Mouse (Mus musculus) heart, adult 2 months (tissue): ENCODE results near the gene Miip. TPM values are rescaled to one million over a fixed set of nuclear protein-coding genes. Genes with fewer than 3 reads are reported as not detected.

Source experiments
- DNase-seq, 2 experiments: peaks; one replicate each; pipeline ENCODE4 v3.0.0; 2021
- H3K27ac ChIP-seq: fragments of 200-600 bp; 2 replicates; pipeline ENCODE4 v1.8.1; 2022
- H3K27me3 ChIP-seq: fragments of 200-500 bp; 2 replicates; pipeline ENCODE4 v1.6.1; 2012; ENCODE audit warnings: mild to moderate bottlenecking, low read length, inconsistent platforms, mixed read lengths; ENCODE audit not compliant: control insufficient read depth, insufficient read depth
- H3K36me3 ChIP-seq: fragments of 200-500 bp; 2 replicates; pipeline ENCODE4 v1.6.1; 2012; ENCODE audit warnings: low read length, inconsistent platforms; ENCODE audit not compliant: control insufficient read depth, insufficient read depth
- H3K4me1 ChIP-seq: fragments of 200-500 bp; 2 replicates; pipeline ENCODE4 v1.6.1; 2011; ENCODE audit warnings: low read length; ENCODE audit not compliant: control insufficient read depth, insufficient read depth
- H3K4me3 ChIP-seq: fragments of 200-600 bp; 2 replicates; pipeline ENCODE4 v1.8.1; 2022
- H3K79me2 ChIP-seq: fragments of 200-500 bp; replicated peaks from 2 replicates; pipeline ENCODE4 v1.6.1; 2012; ENCODE audit warnings: mild to moderate bottlenecking, inconsistent platforms, low read length, moderate library complexity, mixed read lengths; ENCODE audit not compliant: control insufficient read depth, insufficient read depth
- H3K9ac ChIP-seq: fragments of 200-500 bp; 2 replicates; pipeline ENCODE4 v1.6.1; 2012; ENCODE audit warnings: low read depth, mild to moderate bottlenecking, control low read depth, inconsistent platforms, low read length, mixed read lengths
- CTCF ChIP-seq: fragments of 200-600 bp; IDR thresholded peaks from 2 replicates; pipeline ENCODE4 v1.8.1; 2022; ENCODE audit warnings: antibody characterized with exemption, mild to moderate bottlenecking, moderate library complexity
- EP300 ChIP-seq: fragments of 200-500 bp; IDR thresholded peaks from 2 replicates; pipeline ENCODE4 v1.6.1; 2011; ENCODE audit warnings: low read depth, low read length, control low read depth; ENCODE audit not compliant: insufficient read depth
- POLR2A ChIP-seq: fragments of 200-500 bp; IDR thresholded peaks from 2 replicates; pipeline ENCODE4 v1.6.1; 2011; ENCODE audit warnings: mild to moderate bottlenecking, low read depth, low read length, control low read depth; ENCODE audit not compliant: insufficient read depth
- WGBS: fragments of 180-500 bp; shearing (Covaris S2); methylation state at CpG from one replicate; pipeline ENCODE4 v1.1.7; 2018; 5-methylcytosine and 5-hydroxymethylcytosine counted together
- intact Hi-C: fragments of 180-260 bp; cut with DNase I; formaldehyde crosslinking; loops from one replicate; pipeline ENCODE4 v1.15.1; 2025
- long read RNA-seq: library from polyadenylated mRNA; stranded (forward); transcript quantifications from one replicate; pipeline ENCODE4 v2.0.0, GENCODE M21; 2021
- polyA plus RNA-seq: library from polyadenylated mRNA; depleted of rRNA; stranded (reverse); fragments of >200 nt; gene quantifications from 2 replicates; pipeline ENCODE4 v1.2.3, GENCODE M21; 2012; rRNA removed
- total RNA-seq, 2 experiments: library from RNA; stranded (reverse); gene quantifications; 2 replicates each; pipeline ENCODE4 v1.2.3; 2021

Miip gene
- total RNA-seq (1 to 10 TPM; 5.4 to 7.4 TPM), polyA plus RNA-seq (24.8 and 26.0 TPM in 2 replicates)
- long read RNA-seq, partial matches to known transcripts = 0 of 5 reads
- long read RNA-seq, other reads (novel, unspliced or antisense) = 1 of 5 reads

DNA sequence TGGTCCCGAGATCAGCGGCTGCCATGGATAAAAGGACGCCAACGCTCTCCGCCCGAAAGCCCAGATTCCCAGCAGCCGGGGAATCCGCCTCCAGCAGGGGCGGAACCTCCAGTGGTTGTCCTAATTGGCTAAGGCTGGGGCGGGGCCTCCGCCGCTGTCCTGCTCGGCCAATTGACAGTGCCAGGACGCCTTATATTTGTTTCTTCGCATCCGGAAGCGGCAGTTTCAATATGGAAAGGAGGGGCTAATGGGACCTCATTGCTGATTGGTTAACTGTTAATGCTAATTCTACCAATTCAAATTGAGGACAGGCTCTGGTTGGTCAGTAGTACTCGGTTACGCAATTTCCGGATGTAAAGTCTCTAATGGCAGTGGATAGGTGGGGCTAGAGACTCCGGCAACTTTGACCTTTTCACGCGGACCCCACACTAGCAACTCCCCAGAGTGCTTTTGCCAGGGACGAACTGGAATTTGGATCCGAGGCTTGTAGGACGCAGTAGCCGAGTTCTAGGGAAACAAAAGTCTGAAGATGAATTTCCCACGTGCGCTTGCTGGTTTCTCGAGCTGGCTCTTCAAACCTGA, at the start of gene Miip, which contains the start of gene Fv1:
TSS of gene Miip (minus strand) at position 367 of the 582 bp plus-strand sequence.
TSS of gene Fv1 (plus strand) at position 530 of the 582 bp plus-strand sequence.
- H3K9ac ChIP-seq = peak within 1 kb of the TSS; percentile 80
- H3K4me1 ChIP-seq = peaks cover 11% of the 10 kb centered on the region
- H3K36me3 ChIP-seq = peaks cover 3% of the 10 kb centered on the region; the same call in 1 of the 2 replicates
- peak; percentile 91 to 97 for DNase-seq
- H3K79me2 ChIP-seq = 0 out of 2 replicates have a peak, but pooled peaks cover 4% of the 10 kb centered on the region
- H3K27ac ChIP-seq = peak within 1 kb of the TSS; percentile 51
- WGBS = under 1% methylated on average over 30 of the region's 30 CpGs
- peak within 1 kb of the TSS; percentile 80 for H3K4me3 ChIP-seq
- intact Hi-C loops = loop anchor here (5.0 kb wide), 2 partner anchors 34 to 69 kb away; partner anchors contain the start of genes Mfn2 and Plod1
- H3K27me3 ChIP-seq = no peaks in the 10 kb centered on the region
- peak; percentile 62 for TF ChIP-seq POLR2A
- TF ChIP-seq EP300 = 0 out of 2 replicates have a peak, but pooled peaks have one; percentile 21
- peak; percentile 27 for TF ChIP-seq CTCF

DNA sequence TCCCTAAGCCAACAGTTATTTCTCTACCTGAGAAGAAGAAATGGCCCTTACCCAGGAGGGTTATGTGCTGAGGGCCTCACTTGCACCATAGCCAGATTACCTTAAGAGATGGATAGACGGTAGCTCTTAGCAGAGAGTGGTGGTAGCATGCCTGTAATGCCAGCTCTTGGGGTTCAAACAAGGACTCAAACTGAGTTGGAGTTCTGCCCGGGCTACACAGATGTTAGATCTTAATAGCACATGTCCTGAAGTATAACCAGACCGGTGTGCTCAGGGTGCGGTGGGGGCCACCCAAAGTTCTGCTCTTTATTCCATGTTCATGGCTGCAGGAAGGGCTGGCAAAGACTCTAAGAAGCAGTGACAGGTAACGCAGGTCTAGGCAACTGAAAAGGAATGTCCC, 40.9 kb upstream of the Miip start:
- H3K27me3 ChIP-seq = no peaks in the 10 kb centered on the region
- H3K9ac ChIP-seq = no peak overlapping the region
- H3K4me1 ChIP-seq = peaks cover 9% of the 10 kb centered on the region
- H3K36me3 ChIP-seq = no peaks in the 10 kb centered on the region; the same call in 1 of the 2 replicates
- intact Hi-C loops = no loop called here
- peak in 1 of 2 experiments; percentile 46 for DNase-seq
- WGBS = 64% methylated on average over 5 of the region's 5 CpGs
- H3K4me3 ChIP-seq = no peak overlapping the region
- H3K79me2 ChIP-seq = no peaks in the 10 kb centered on the region
- TF ChIP-seq CTCF (no peak), POLR2A (no peak), EP300 (no peak)
- H3K27ac ChIP-seq = no peak overlapping the region

DNA sequence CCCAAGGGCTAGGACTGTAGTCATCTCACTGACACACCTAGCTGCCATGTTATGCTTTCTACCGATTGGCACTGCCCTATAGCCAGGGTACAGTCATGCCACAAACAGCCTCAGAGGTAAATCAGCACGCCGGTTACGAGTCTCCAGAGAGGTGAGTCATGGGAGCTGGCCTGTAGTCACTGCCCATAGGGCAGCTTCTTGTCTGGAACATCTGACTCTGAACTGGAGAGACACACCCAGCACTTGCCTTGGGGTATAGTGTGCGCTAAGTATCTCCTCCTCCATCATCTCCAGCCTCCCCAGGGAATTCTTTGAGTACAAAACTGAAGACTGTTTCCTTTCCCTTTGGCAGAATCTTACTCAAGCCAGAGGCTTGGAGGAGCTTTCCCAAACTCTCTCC, 37.6 kb upstream of the Miip start:
- H3K79me2 ChIP-seq = no peaks in the 10 kb centered on the region
- no peaks in the 10 kb centered on the region for H3K27me3 ChIP-seq
- DNase-seq = no peak
- peaks cover 5% of the 10 kb centered on the region; the same call in 1 of the 2 replicates for H3K36me3 ChIP-seq
- H3K27ac ChIP-seq = peak overlapping the region; percentile 97
- WGBS = 45% methylated on average over 5 of the region's 5 CpGs
- TF ChIP-seq EP300 (no peak), POLR2A (no peak), CTCF (no peak)
- peaks cover 11% of the 10 kb centered on the region for H3K4me1 ChIP-seq
- H3K4me3 ChIP-seq = no peak overlapping the region
- intact Hi-C loops = no loop called here
- no peak overlapping the region for H3K9ac ChIP-seq

DNA sequence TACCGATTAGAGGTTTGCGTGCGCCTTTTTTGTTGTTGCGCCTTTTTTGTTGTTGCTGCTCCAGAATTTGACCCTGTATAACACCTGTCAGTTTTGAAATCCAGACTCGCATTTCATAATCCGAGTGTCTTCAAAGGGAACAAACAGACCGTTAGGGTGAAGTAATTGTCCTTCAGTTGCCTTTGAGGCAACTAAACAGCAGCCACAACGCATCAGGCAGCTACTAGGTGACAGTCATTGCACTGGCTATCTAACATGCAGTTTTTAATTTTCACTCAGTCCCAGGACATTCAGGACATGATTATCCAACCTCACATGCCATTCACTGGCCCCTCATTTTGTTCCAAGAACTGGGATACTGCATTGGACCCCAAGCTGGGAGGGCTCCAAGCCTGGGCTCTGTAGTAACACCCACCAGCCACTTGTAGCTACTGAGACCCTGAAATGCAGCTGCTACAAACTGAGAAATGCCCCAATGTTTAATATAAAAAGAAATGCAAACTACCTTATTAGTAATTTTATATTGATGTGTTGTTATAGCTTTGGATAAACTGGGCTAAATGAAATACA, 36.6 kb upstream of the Miip start:
- intact Hi-C loops = loop anchor here (2.0 kb wide), 1 partner anchor 32 kb away; the partner anchor contains the start of gene Plod1
- Histone ChIP-seq H3K27me3 (no peaks in the 10 kb centered on the region), H3K27ac (peak overlapping the region; percentile 97), H3K36me3 (peaks cover 9% of the 10 kb centered on the region; the same call in 1 of the 2 replicates), H3K4me1 (peaks cover 13% of the 10 kb centered on the region), H3K4me3 (peak overlapping the region; percentile 74), H3K79me2 (no peaks in the 10 kb centered on the region), H3K9ac (peak overlapping the region; percentile 66)
- WGBS = 2% methylated on average over 8 of the region's 8 CpGs
- no peak for DNase-seq
- no peak for TF ChIP-seq EP300
- TF ChIP-seq POLR2A = peak; percentile 28; the same call in 1 of the 2 replicates

DNA sequence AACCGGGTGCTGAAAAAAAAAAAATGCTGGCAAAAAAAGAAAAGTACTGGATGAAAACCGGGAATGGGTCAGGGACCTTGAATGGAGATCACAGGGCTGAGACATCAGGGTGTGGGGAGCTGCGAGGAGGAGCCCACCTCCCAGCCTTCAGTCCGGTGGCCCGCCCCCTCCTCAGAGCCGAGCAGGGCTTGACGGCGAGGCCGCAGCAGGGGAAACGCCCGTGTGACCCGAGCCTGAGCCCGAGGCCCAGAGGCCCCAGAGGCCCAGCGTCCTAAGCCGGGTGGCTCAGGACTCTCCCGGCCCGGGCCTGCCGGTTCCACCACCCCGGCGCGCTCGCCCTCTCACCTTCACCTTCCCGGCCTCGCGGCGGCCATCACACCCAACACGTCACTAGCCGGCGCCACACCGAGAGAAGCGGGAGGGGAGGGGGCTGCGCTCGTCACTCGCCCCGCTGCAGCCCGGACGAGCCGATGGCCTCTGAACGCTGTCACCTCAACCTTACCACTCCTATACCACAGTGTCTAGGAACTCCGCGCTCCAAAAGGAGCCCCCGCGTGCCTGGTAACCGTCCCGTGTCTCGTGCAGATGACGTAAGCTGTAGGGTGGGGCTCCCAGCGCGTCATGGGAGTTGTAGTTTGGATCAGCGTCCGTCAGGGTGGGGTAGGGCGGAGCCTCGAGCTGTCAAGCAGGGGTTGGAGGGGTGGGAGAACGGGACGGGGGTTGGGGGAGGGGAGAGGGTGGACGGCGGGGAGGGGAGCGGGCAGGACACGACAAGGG, 35.9 kb upstream of the Miip start, which contains the start of gene Mfn2:
TSS of gene Mfn2 (minus strand) at position 392 of the 777 bp plus-strand sequence.
- intact Hi-C loops = loop anchor here (2.0 to 5.0 kb wide), 2 partner anchors 32 to 37 kb away; partner anchors contain the start of genes Fv1, Miip and Plod1
- TF ChIP-seq EP300 = no peak
- peak; percentile 71 for TF ChIP-seq POLR2A
- Histone ChIP-seq H3K79me2 (no peaks in the 10 kb centered on the region), H3K9ac (peak within 1 kb of the TSS; percentile 97), H3K4me1 (peaks cover 9% of the 10 kb centered on the region), H3K27ac (peak within 1 kb of the TSS; percentile 97), H3K27me3 (no peaks in the 10 kb centered on the region), H3K4me3 (peak within 1 kb of the TSS; percentile 74), H3K36me3 (peaks cover 16% of the 10 kb centered on the region; the same call in 1 of the 2 replicates)
- DNase-seq = peak; percentile 93 to 94
- WGBS = under 1% methylated on average over 50 of the region's 59 CpGs
